Mouse (Mus musculus): ENCODE data around the gene Hsd17b13.

GRCm38 (mm10) chr5:103926398-103926797 is 50.8 kb downstream of the Hsd17b13 start:
- TF ChIP-seq CTCF (IDR thresholded peaks at IDR 0.05; ENCODE audit: extremely low read depth, insufficient read depth, insufficient read length, insufficient replicate concordance): no peak
- TF ChIP-seq POLR2A (IDR thresholded peaks at IDR 0.05; ENCODE audit: low read depth, low read length): no peak
